Mouse (Mus musculus): Measurements from ENCODE around the gene Tcf3.
A peak's percentile ranks its signal among the peaks of the same experiment; 100 is the strongest.

The Tcf3 gene

DNA sequence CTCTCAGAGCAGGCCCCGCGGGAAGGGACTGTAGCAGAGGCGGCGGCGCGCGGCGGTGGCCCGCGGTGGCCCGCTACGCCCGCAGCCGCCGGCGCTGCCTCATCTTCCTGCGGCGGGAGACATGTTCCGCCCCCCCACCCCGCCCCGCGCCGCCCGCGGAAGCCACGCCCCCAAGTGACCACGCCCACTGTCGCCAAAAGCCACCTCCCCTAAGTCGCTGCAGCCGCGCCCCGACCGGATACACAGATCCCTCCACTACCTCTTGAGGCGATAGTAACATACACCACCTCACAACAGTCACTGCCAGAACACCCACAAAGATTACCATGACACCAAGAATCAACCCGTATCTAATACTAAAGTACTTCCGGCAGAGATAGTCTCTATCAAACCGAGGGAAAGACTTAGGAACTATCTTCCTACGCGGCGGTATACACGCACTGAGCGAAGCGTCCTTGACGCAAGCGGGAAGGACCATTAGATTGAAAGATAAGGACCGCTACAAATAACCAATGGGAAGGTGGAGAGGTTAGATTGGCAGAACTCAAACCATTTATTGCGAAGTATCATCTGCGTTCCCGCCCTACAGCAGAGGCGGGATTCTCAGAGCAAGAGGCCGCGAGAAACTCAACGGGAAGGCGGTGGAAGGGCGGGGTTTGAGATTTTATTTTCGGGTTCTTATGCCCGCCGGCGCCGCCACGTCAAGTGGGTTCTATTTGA lies at the start of gene Tcf3:
Gene Tcf3 (minus strand): TSS at position 135 of the 720 bp plus-strand sequence.
- DNase-seq (ENCODE audit: low spot score in 2 of 2) = peak; percentile 95 to 96

DNA sequence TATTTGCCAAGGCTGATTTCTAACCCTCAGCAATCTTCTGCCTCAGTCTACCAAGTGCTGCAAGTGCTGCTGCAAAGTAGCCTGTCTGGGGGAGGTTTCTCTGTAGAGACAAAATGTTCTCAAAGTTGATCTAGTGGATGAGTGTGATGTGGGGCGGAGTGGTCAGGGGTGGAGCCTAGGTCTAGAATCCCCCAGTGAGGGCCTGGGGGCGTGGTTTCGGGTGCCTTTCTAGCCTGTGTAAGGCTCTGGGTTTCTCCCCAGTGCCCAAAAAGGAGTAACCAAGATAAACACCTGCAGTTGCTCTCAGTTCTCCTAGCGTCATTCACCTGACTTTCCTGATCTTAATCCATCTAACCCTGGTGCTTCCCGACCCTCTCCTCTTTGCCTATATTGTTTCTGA lies 47.6 kb upstream of the Tcf3 start:
- no peak for DNase-seq (ENCODE audit: low spot score in 2 of 2)

GRCm38 (mm10) chr10:80478531-80478930 lies 45.1 kb upstream of the Tcf3 start:
- no peak for DNase-seq (ENCODE audit: low spot score in 2 of 2)

GRCm38 (mm10) chr10:80475290-80475959 lies 42.0 kb upstream of the Tcf3 start:
- peak; percentile 60 to 83 for DNase-seq (ENCODE audit: low spot score in 2 of 2)

DNA sequence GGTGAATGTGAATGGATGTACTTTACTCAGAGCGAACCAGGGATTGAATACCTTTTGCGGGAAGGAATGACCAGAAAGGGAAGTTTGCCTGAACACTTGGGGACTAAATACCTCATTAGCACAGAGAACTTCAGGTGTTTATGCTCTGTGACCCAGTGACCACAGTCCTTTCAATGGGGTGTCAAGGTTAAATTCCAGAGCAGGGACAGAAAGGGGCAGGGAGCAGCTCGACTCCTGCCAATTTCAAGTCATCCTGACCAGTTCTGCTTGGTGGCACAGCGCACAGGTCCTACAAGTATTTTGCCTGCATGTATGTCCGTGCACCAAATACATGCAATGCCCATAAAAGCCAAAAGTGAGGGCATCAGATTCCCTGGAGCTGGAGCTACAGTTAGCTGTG lies 31.6 kb upstream of the Tcf3 start:
- DNase-seq (ENCODE audit: low spot score in 2 of 2) = no peak

DNA sequence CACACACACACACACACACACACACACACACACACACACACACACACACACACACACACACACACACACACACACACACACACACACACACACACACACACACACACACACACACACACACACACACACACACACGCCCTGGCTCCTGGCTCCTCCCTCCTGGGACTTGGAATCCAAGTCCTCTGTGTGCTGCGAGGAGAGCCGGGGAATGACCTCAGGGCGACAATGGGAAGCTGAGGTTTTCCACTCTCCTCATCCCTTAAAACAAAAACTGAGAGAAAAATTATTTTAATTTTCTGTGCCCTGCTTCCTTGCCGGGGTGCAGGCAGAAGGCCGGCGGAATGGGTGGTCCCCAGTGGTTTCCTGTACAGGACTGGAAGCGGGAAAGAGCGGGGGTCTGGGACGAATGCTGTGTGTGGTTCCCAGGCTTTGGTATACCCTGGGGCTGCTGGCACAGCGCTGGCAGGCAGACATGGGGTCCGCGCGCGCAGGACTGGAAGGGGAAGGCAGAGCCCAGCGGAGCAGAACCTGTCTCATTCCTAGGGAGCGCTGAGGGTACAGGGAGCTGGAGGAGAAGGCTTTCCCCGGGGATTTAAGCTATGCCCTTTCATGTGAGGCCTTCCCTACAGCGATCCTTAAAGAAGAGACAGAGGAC lies 31.1 kb upstream of the Tcf3 start:
- no peak for DNase-seq (ENCODE audit: low spot score in 2 of 2)

DNA sequence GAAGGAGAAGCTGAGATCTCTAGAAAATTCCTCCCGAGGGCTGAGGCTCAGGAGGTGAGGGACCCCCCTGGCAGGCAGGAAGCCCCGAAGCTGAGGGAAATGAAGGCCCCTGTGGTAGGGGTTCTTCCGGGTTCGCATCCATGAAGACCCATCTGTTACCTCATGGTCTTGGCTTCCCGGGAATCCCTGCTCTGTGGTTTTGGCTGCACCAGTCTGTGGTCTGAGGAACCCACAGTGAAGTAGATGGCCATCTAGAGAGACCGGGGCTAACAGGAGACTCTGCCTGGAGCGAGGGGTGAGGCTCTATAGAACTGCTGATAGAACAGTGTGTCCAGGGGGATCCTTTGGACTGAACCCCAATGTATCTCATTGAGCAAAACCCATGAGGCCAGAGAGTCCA lies 27.9 kb upstream of the Tcf3 start:
- no peak for DNase-seq (ENCODE audit: low spot score in 2 of 2)

DNA sequence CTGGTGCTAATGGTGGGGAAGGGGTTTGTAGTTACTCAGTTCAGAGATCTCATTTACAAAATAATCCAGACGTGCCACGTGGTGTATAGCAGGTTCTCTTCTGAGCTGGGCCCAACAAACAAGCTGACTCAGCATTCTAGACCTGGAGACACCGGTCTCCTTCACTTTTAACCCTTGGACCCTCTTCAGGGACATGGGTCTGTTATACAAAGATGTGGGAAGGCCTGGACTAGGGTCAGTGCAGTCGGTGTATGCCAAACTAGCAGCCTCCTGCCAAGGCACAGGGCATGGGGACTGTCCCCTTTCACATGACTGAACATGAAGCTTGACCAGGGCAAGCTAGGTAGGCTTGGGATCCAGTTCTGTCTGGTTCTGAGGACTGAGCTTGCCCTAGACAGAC lies 26.9 kb upstream of the Tcf3 start:
- no peak for DNase-seq (ENCODE audit: low spot score in 2 of 2)

DNA sequence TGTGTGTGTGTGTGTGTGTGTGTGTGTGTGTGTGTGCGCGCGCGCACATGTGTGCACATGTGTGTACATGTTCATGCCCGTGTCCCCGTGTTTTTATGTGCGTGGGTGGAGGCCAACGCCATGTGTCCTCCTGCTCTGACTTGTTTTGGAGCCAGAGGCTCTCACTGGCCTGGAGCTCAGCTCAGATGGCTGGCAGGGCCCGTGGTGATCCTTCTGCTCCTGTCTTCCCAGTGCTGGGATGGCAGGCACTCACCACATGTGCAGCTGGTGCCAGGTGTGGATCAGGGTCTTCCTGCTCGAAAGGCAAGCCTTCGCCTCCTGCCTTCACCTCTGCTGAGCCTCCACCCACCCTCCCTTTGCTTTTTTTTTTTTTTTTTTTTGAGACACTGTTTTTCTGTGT lies 26.2 kb upstream of the Tcf3 start:
- DNase-seq (ENCODE audit: low spot score in 2 of 2) = no peak

DNA sequence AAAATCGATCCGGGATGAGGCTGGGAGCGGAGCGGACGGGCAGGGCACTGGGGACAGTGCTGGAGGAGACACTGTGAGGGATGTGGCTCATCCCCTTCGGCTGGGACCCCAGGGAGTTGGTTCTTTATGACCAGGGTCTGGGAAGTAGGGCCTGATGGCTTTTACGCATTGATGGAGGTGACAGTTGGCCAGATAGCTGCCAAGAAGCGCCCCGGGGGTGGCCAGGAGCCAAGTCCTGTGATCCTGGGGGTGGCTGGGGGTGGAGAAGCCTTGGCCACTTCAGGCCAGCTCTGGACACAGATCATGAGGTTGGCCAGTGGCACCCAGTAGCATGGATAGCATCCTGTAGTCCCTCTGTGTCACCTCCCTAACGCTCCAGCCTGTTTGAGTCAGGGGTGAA lies 25.8 kb upstream of the Tcf3 start:
- DNase-seq (ENCODE audit: low spot score in 2 of 2) = no peak

DNA sequence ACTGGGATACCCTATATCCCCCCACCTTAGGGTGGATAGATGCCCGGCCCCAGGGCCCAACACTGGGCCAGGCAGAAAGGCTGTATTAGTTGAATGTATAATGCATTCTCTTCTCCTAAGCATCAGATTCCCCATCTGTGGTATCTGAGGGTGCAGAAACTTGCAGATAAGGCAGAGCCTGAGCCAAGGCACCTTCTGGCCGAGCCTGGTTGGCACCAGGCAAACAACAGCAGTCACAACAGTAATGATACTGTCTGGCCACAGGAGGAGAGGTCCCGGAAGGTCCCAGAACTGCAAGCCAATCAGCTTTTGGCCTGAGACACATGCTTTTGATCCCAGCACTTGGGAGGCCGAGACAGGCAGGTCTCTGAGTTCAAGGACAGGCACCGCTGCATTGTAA lies 22.2 kb upstream of the Tcf3 start:
- DNase-seq (ENCODE audit: low spot score in 2 of 2) = no peak

GRCm38 (mm10) chr10:80454781-80455180 lies 21.3 kb upstream of the Tcf3 start:
- DNase-seq (ENCODE audit: low spot score in 2 of 2) = no peak

DNA sequence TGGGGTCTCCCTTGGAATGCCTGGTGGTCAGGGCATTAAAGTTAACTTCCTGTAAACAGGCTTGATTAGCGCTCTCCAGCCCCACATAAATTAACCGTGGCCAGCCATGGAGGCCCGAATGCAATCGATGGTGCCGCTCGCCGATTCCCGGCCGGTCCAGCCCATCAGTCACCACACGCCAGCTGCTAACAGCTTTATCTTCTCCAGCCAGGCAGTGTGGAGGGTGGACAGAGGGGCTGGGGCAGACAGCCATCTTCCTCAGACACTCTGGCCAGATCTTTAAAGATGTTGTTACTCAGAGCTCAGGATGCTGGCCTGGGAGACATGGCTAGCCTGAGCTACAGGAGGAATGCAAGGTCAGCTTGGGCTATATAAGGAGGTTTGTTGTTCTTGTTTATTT lies 20.2 kb upstream of the Tcf3 start:
- DNase-seq (ENCODE audit: low spot score in 2 of 2) = no peak

DNA sequence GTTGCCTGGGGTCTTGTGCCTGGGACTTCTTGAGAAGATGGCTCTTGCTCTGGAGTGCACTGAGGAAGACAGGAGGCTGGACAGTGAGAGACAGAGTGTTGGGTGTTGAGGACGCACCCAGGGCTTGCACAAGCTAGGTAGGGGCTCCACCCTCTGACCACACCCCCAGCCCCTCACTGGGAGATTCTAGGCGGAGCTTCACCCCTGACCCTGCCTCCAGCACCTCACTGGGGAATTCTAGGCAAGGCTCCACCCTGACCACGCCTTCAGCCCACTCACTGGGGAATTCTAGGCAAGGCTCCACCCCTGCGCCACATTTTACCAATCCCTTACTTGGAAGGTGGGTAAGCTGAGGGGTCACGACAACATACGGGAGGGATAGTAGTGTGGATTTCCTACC lies 17.2 kb upstream of the Tcf3 start:
- DNase-seq (ENCODE audit: low spot score in 2 of 2) = no peak

- peak; percentile 55 to 63 for DNase-seq (ENCODE audit: low spot score in 2 of 2)
Measured at GRCm38 (mm10) chr10:80445898-80446601, 12.6 kb upstream of the Tcf3 start.

- DNase-seq (ENCODE audit: low spot score in 2 of 2) = no peak
Measured at GRCm38 (mm10) chr10:80445052-80445451, 11.6 kb upstream of the Tcf3 start.

DNA sequence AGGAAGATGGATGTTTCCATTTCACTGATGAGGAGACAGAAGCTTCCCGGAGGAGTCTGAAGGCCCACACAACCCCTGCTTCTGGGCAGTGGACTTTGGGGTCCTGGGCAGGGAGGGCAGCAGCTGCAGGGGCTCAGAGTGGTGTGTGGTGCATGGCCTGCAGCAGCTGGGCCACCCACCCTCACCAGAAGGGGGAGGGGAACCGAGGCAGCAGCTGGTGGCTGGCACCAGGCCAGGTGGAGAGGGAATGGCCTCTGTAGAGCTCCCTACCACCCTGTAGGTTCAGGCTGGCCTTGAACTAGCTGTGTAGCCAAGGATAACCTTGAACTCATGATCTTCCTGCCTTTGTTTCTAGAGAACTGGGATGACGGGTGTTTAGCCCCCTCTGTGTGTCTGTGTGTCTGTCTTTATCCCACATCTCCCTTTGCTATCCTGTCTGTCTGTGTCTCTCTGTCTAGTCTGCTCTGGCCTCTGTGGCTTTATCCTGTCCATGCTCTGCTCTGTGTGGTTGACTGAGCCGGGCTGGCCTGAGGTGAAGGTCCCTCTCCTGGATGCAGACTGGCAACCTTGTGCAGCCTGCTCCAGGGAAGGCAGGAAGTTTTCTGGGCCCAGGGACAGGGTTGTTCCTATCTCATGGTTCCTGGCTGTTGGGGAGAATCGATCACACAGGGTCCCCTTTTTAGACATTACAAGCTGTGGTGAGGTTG lies 11.0 kb upstream of the Tcf3 start:
- no peak for DNase-seq (ENCODE audit: low spot score in 2 of 2)

DNA sequence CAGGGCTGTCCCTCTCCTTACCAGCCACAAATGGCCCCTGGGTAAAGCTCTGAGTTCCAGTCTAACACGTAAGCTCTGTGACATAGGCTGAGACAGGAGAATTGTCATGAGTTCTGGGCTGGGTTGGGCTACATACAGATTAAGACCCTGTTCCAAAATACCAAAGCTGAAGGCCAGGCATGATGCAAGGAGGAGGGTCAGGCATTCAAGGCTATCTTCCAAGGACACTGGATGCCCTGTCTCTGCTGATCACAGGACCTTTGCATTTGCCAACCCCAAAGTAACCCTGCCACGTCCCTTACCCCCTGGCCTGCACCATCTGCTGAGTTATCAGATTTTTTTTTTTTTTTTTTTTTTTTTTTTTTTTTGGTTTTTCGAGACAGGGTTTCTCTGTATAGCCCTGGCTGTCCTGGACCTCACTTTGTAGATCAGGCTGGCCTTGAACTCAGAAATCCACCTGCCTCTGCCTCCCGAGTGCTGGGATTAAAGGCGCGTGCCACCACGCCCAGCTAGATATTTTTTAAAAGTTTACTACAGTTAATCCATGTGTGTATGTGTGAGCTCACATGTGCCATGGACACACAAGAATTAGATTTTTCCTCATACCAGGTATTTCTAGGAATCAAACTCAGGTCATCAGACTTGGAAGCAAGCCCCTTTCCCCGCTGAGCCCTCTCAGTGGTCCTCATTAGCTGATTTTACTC lies 10.3 kb upstream of the Tcf3 start:
- DNase-seq (ENCODE audit: low spot score in 2 of 2) = no peak

- no peak for DNase-seq (ENCODE audit: low spot score in 2 of 2)
Measured at GRCm38 (mm10) chr10:80442989-80443388, 9.5 kb upstream of the Tcf3 start.

DNA sequence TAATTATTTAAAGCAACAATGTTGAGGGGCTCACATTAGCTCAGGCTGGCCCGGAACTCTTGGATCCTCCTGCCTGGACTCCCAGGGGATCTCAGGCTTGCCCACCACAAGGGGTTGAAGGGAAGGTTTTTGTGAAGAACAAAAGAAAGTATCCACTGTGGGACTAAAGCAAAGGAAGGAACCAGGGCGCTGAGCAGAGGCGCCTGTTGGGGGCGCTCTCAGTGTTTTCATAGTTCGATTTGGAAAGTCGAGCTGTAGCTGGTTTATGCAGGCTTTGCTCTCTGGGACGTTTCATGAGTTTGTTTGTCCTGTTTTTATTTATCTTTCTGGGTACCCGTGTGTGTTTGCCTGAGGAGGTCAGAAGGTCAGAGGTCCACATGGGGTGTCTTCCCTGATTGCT lies 8.2 kb upstream of the Tcf3 start:
- DNase-seq (ENCODE audit: low spot score in 2 of 2) = no peak

- no peak for DNase-seq (ENCODE audit: low spot score in 2 of 2)
Measured at GRCm38 (mm10) chr10:80440031-80440430, 6.6 kb upstream of the Tcf3 start.

Data from frontal cortex, postnatal 14 days (tissue).